Mouse (Mus musculus) liver, postnatal 0 days (tissue): ENCODE results near the gene Rab38. TPM values are rescaled to one million over a fixed set of nuclear protein-coding genes. Genes with fewer than 3 reads are reported as not detected.

Source experiments
- ATAC-seq: fragments of 200-750 bp; cut with Nextera tagmentation; 2 replicates; pipeline ENCODE4 v1.8.0; 2017; ENCODE audit warnings: mild to moderate bottlenecking, moderate library complexity
- DNase-seq: peaks from one replicate; pipeline ENCODE4 v3.0.0-alpha.2; 2016
- H3K27ac ChIP-seq: fragments of 300-500 bp; sonication (generic); 2 replicates; pipeline ENCODE4 v1.5.1; 2014; ENCODE audit warnings: antibody characterized with exemption, moderate library complexity, mild to moderate bottlenecking, low read depth
- H3K27me3 ChIP-seq: fragments of 300-500 bp; sonication (generic); 2 replicates; pipeline ENCODE4 v1.6.1; 2014; ENCODE audit warnings: low read length, control low read depth, mixed read lengths; ENCODE audit not compliant: insufficient read depth
- H3K36me3 ChIP-seq: fragments of 300-500 bp; sonication (generic); replicated peaks from 2 replicates; pipeline ENCODE4 v1.6.1; 2014; ENCODE audit warnings: mild to moderate bottlenecking, control low read depth, low read length, moderate library complexity, mixed read lengths; ENCODE audit not compliant: insufficient read depth
- H3K4me1 ChIP-seq: fragments of 300-500 bp; sonication (generic); 2 replicates; pipeline ENCODE4 v1.6.1; 2014; ENCODE audit warnings: antibody characterized with exemption, mild to moderate bottlenecking, control low read depth; ENCODE audit not compliant: insufficient read depth
- H3K4me2 ChIP-seq: fragments of 300-500 bp; sonication (generic); 2 replicates; pipeline ENCODE4 v1.6.1; 2014; ENCODE audit warnings: low read depth, mild to moderate bottlenecking, low read length, moderate library complexity, mixed read lengths
- H3K4me3 ChIP-seq: fragments of 300-500 bp; sonication (generic); 2 replicates; pipeline ENCODE4 v1.5.1; 2014; ENCODE audit warnings: low read depth, low read length
- H3K9ac ChIP-seq: fragments of 300-500 bp; sonication (generic); replicated peaks from 2 replicates; pipeline ENCODE4 v1.6.1; 2014; ENCODE audit warnings: mild to moderate bottlenecking, moderate library complexity
- H3K9me3 ChIP-seq: fragments of 300-500 bp; sonication (generic); 2 replicates; pipeline ENCODE4 v1.6.1; 2016; ENCODE audit warnings: mild to moderate bottlenecking, control low read depth, low read length, mixed read lengths
- CTCF ChIP-seq: sonication (generic); IDR thresholded peaks from 2 replicates; pipeline ENCODE4 v1.5.1; 2016; ENCODE audit warnings: antibody characterized with exemption, low read depth
- EP300 ChIP-seq: IDR thresholded peaks from 2 replicates; pipeline ENCODE4 v1.6.1; 2016; ENCODE audit warnings: antibody characterized with exemption, low read depth, mild to moderate bottlenecking
- WGBS: fragments of 180-500 bp; shearing (Covaris S2); extraction: QIAGEN DNeasy Blood & Tissue Kit; methylation state at CpG from one replicate; pipeline ENCODE4 v1.1.7; 2014; ENCODE audit not compliant: insufficient replicate concordance; 5-methylcytosine and 5-hydroxymethylcytosine counted together
- polyA plus RNA-seq: library from polyadenylated mRNA; unstranded; fragments of >200 nt; fragmentation: Nextera tagmentation; extraction: Ambion mirVana; gene quantifications from 2 replicates; pipeline ENCODE4 v1.2.1, GENCODE M21; 2015

Gene Rab38
- polyA plus RNA-seq, 1 experiment from 2014 or later, result 1.9 TPM

DNA sequence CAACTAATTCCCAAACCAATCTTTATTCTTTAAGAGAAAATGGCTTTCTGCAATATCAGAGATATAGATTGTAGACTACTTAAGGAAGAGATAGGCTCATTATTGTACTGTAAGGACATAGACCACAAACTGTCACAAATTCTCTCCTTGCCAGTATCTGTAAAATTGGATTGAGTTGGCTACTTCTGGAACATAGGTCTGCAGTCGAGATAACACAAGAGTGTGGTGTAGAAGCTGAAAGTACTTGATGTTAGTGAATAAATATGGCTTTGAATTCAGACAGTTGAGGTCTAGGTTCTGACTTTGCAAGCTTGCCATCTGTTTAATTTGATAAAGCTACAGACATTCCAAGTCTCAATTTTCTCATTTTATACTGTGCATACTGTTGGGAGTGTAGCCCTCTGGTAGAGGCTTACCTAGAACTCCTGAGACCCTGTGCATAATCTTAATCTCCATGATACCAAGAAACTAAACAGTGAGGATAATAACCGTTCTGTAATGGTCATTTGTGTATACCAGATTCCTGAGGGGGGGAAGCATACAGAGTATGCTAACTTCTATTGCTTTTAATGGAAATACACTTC is 15.3 kb downstream of the Rab38 start:
- Histone ChIP-seq H3K4me2 (no peak overlapping the region), H3K36me3 (no peaks in the 10 kb centered on the region), H3K4me1 (no peaks in the 10 kb centered on the region), H3K9ac (no peak overlapping the region), H3K27me3 (no peaks in the 10 kb centered on the region), H3K9me3 (no peaks in the 10 kb centered on the region), H3K4me3 (no peak overlapping the region), H3K27ac (no peak overlapping the region)
- WGBS, result 51% methylated on average over 2 of the region's 2 CpGs
- TF ChIP-seq CTCF (no peak), EP300 (peak; percentile 80)
- ATAC-seq (peak; percentile 66), DNase-seq (no peak)

DNA sequence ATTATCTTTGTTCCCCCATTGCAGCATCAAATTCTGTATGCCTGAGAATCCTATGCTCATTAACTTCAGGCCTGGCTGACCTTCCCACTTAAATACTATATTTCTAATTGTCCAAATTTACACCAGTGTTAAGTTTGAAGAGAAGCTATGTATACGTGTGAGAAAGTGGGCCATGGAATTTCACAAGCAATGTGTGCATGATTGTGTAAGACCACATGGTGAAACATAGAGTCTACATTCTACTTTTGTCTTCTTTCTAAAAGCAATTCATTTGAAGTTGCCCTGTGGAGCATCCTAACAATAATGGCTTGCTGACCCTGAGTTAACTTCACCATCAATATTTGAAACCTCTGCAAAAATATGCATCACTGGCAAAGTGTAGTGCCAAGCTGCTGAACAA is 23.2 kb downstream of the Rab38 start:
- no peak overlapping the region for H3K4me3 ChIP-seq
- WGBS, result 55% methylated on average over 1 of the region's 1 CpGs
- no peaks in the 10 kb centered on the region for H3K36me3 ChIP-seq
- H3K9me3 ChIP-seq, result no peaks in the 10 kb centered on the region
- no peak for TF ChIP-seq CTCF
- TF ChIP-seq EP300, result no peak
- H3K4me2 ChIP-seq, result no peak overlapping the region
- H3K27me3 ChIP-seq, result no peaks in the 10 kb centered on the region
- no peak overlapping the region for H3K27ac ChIP-seq
- H3K4me1 ChIP-seq, result no peaks in the 10 kb centered on the region
- DNase-seq (no peak), ATAC-seq (no peak)
- no peak overlapping the region for H3K9ac ChIP-seq

DNA sequence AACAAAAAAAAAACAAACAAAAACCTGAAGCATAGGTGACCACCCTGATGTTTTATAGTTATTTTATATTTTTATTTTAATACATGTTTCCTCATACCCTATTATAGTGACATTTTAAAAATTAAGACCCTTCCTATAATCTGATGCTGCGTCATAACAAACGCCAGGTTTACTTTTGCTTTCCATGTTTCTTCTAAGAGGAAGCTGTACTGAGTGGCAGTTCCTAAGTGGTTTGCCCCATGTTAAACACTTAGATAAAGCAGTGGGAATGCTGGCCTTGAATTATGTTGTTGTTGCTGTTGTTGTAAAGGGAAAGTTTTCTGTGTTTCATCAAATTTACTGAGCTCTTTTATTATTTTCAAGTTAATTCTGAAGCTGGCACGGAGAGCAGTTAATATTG is 27.8 kb downstream of the Rab38 start:
- no peak overlapping the region for H3K4me2 ChIP-seq
- TF ChIP-seq EP300, result no peak
- no peak for TF ChIP-seq CTCF
- WGBS, result 67% methylated on average over 3 of the region's 3 CpGs
- no peaks in the 10 kb centered on the region for H3K9me3 ChIP-seq
- no peak overlapping the region for H3K4me3 ChIP-seq
- no peaks in the 10 kb centered on the region for H3K36me3 ChIP-seq
- no peaks in the 10 kb centered on the region for H3K27me3 ChIP-seq
- no peak for ATAC-seq
- no peak overlapping the region for H3K9ac ChIP-seq
- no peak overlapping the region for H3K27ac ChIP-seq
- no peak for DNase-seq
- H3K4me1 ChIP-seq, result no peaks in the 10 kb centered on the region

DNA sequence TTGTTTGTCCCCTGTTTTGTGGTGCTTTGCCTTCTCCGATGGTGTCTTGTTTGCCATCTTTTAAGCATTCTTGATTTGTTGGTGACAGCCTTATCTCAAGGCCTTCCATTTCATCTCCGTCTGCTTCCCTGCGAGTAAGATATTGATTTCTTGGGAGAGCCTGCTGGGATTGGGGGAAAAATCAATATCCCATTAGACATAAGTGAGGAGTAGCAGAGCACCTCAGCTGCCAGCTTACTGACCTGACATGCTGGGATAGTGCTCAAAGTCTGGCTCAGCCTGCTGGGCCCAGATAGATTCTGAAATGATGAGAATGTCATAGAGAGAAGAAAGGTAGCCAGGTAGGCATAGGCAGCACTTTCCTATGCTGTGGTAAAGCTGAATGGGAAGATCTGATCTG is 37.7 kb downstream of the Rab38 start:
- H3K9me3 ChIP-seq, result no peaks in the 10 kb centered on the region
- H3K4me1 ChIP-seq, result no peaks in the 10 kb centered on the region
- TF ChIP-seq CTCF, result no peak
- TF ChIP-seq EP300, result no peak
- no peak overlapping the region for H3K27ac ChIP-seq
- no peaks in the 10 kb centered on the region for H3K36me3 ChIP-seq
- H3K9ac ChIP-seq, result no peak overlapping the region
- 60% methylated on average over 3 of the region's 3 CpGs for WGBS
- H3K4me3 ChIP-seq, result no peak overlapping the region
- H3K4me2 ChIP-seq, result no peak overlapping the region
- ATAC-seq (no peak), DNase-seq (no peak)
- no peaks in the 10 kb centered on the region for H3K27me3 ChIP-seq

DNA sequence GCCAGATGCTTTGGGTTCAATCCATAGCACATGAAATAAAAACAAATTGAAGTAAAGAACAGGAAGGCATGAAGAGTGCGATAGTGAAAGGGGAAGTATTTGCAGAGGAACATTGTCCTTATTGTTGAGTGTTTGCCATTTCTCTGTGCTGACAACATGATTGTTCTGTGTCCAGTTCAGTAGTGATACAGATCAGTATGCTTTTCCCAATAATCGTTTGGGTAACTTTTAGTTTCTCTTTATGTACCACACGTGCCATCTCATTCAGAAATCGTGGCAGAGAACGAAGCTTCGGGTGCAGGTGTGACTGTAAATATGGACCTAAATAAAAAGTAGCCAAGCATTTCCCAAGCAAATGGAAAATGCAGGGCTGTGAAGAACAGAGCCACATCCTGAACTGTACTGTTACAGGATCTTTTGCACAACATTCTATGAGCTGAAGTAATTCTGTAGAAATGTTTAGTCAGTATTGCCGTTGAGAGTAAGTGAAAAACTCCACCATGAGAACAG is 52.1 kb downstream of the Rab38 start:
- Histone ChIP-seq H3K4me3 (no peak overlapping the region), H3K36me3 (no peaks in the 10 kb centered on the region), H3K9me3 (no peaks in the 10 kb centered on the region), H3K4me2 (peak overlapping the region; percentile 49), H3K27ac (no peak overlapping the region), H3K27me3 (no peaks in the 10 kb centered on the region), H3K4me1 (no peaks in the 10 kb centered on the region), H3K9ac (no peak overlapping the region; the same call in 1 of the 2 replicates)
- ATAC-seq, result peak; percentile 25; the same call in 1 of the 2 replicates
- TF ChIP-seq EP300 (no peak), CTCF (no peak)
- no peak for DNase-seq
- WGBS, result 32% methylated on average over 7 of the region's 7 CpGs

DNA sequence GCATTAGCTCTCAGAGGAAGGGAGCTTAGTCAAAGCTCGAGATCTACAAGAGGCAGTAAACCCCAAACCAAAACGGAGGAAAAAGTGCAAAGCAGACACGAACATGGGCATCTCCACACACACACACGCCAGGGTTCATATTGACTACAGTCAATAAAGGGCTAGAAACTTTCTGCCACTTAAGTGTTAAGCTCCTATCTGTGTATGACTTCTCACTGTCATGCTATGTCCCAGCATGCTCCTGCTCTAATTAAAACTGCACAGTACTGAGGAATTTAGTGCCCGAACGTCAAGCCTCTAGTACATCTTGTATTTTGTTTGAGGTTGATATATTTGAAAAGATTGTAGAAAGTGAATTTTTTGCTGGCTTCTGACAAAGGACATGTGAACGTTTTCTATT is 52.6 kb downstream of the Rab38 start:
- Histone ChIP-seq H3K4me2 (peak overlapping the region; percentile 49), H3K9ac (no peak overlapping the region; the same call in 1 of the 2 replicates), H3K27me3 (no peaks in the 10 kb centered on the region), H3K4me3 (no peak overlapping the region), H3K4me1 (no peaks in the 10 kb centered on the region), H3K27ac (no peak overlapping the region), H3K36me3 (no peaks in the 10 kb centered on the region), H3K9me3 (no peaks in the 10 kb centered on the region)
- TF ChIP-seq EP300, result no peak
- no peak for TF ChIP-seq CTCF
- WGBS, result 46% methylated on average over 7 of the region's 7 CpGs
- DNase-seq (no peak), ATAC-seq (no peak)
